Mouse (Mus musculus) heart, embryonic 10.5 days (tissue): ENCODE measurements at regions not wholly inside any gene's neighbourhood (a gene's known extent, or its start where the extent isn't known, plus 50 kb on each side); places are given as distances from the start of the nearest gene placed in this dataset.

Experiments used
- DNase-seq: peaks from one replicate; pipeline ENCODE4 v3.0.0-alpha.2; 2017; ENCODE audit warnings: low spot score
- H3K27ac ChIP-seq: fragments of 300-500 bp; sonication (generic); 2 replicates; pipeline ENCODE4 v1.5.1; 2016; ENCODE audit warnings: mild to moderate bottlenecking
- H3K27me3 ChIP-seq: fragments of 300-500 bp; sonication (generic); 2 replicates; pipeline ENCODE4 v1.6.1; 2016; ENCODE audit warnings: mild to moderate bottlenecking; ENCODE audit not compliant: poor library complexity, insufficient read depth, severe bottlenecking
- H3K36me3 ChIP-seq: fragments of 300-500 bp; sonication (generic); 2 replicates; pipeline ENCODE4 v1.6.1; 2016; ENCODE audit warnings: mild to moderate bottlenecking, moderate library complexity
- H3K4me1 ChIP-seq: fragments of 300-500 bp; sonication (generic); 2 replicates; pipeline ENCODE4 v1.6.1; 2016; ENCODE audit warnings: mild to moderate bottlenecking
- H3K4me3 ChIP-seq: fragments of 300-500 bp; sonication (generic); 2 replicates; pipeline ENCODE4 v1.5.1; 2016; ENCODE audit warnings: mild to moderate bottlenecking, moderate library complexity
- H3K9me3 ChIP-seq: fragments of 300-500 bp; sonication (generic); 2 replicates; pipeline ENCODE4 v1.6.1; 2016; ENCODE audit warnings: mild to moderate bottlenecking, moderate library complexity
- WGBS: fragments of 180-500 bp; shearing (Covaris S2); methylation state at CpG from one replicate; pipeline ENCODE4 v1.1.7; 2016; 5-methylcytosine and 5-hydroxymethylcytosine counted together

DNA sequence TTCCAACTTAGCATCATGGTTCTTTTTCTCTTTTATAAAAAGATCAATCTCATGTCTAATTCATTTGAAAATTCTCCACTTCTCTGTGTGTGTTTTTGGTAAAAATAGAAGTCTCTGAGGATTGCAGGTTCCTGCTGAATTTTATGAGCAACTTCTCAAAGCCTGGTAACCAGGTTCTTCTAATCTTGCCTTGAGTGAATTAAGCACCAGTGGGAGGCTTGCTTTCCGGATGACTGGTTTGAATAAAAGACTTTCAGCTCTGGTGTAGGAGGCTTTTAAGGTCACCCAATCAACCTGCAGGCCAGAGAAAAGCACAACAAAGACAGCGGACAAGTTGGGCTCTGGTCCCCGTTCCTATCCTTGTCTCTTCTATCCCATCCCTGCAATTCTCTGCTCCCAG is 78.3 kb upstream of the Syt6 start:
- Histone ChIP-seq H3K27ac (no peak overlapping the region), H3K36me3 (no peaks in the 10 kb centered on the region), H3K4me1 (no peaks in the 10 kb centered on the region), H3K27me3 (no peaks in the 10 kb centered on the region), H3K4me3 (no peak overlapping the region), H3K9me3 (no peaks in the 10 kb centered on the region)
- WGBS: 74% methylated on average over 3 of the region's 3 CpGs
- DNase-seq: no peak

DNA sequence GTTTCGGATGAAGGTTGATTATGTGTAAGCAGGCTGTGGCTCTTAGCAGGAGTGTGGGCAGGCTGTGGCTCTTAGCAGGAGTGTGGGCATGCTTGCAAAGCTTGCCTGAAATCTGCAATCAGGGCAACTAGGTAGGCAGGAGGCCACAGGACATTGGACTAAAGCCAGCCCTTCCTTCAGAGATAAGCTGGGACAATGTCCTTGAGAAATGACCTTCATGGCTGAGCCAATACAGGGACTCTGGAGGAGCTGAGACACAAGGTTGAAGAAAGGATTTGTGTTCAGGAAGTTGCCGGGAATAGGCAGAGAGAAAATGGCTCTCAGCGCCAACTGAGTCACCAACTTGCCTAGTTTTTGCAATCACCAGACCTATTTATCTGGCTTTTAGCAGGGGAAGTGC is 77.3 kb upstream of the Syt6 start:
- Histone ChIP-seq H3K4me1 (no peaks in the 10 kb centered on the region), H3K27ac (no peak overlapping the region), H3K36me3 (no peaks in the 10 kb centered on the region), H3K4me3 (no peak overlapping the region), H3K27me3 (no peaks in the 10 kb centered on the region), H3K9me3 (no peaks in the 10 kb centered on the region)
- WGBS: 81% methylated on average over 3 of the region's 3 CpGs
- no peak for DNase-seq

- Histone ChIP-seq H3K4me1 (no peaks in the 10 kb centered on the region), H3K4me3 (no peak overlapping the region), H3K9me3 (no peaks in the 10 kb centered on the region), H3K27ac (no peak overlapping the region), H3K36me3 (no peaks in the 10 kb centered on the region), H3K27me3 (no peaks in the 10 kb centered on the region)
- DNase-seq: no peak
- 81% methylated on average over 4 of the region's 4 CpGs for WGBS
These were observed 76.6 kb upstream of the Syt6 start for GRCm38 (mm10) chr3:103498458-103498857.

DNA sequence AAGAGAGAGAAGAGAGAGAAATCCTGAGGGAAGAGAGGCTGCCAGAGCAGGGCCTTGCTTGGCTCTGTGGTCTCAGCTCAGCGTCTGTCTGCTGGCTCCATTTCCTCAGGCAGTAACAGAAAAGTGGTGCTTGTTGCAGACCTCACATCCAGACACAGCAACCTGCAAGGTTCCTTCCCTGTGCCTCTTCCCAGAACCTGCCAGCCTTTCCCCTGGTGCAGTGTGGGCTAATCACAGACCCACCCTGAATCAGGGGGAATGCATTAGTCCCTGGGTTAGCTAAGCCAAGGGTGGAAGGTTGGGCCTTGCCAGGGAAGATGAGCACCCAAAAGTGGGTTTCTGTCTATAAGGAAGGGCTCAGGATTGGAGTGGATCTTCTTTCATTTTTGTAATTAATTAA is 75.2 kb upstream of the Syt6 start:
- Histone ChIP-seq H3K36me3 (no peaks in the 10 kb centered on the region), H3K9me3 (no peaks in the 10 kb centered on the region), H3K27me3 (no peaks in the 10 kb centered on the region), H3K4me3 (no peak overlapping the region), H3K27ac (no peak overlapping the region), H3K4me1 (no peaks in the 10 kb centered on the region)
- no peak for DNase-seq
- 81% methylated on average over 1 of the region's 1 CpGs for WGBS

DNA sequence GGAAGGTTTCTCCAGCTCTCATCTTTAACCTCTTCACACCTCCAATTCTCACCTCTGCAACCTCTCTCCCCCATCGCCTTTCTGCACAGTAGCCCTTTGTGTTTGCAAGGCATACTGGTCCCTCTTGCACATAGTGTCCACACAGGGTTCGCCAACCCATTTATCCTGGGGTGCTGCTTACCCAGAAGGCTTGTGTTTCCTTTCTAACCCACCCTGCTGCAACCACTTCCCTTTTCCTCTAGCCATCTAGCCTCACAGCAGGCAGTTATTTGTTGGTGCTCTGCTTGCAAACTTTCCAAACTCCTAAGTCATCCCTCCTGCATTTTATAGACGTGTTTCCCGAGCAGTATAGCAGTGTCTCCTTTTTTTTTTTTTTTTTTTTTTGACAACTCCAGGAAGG is 74.7 kb upstream of the Syt6 start:
- no peak for DNase-seq
- H3K9me3 ChIP-seq: no peaks in the 10 kb centered on the region
- H3K27me3 ChIP-seq: no peaks in the 10 kb centered on the region
- H3K4me3 ChIP-seq: no peak overlapping the region
- H3K27ac ChIP-seq: no peak overlapping the region
- 65% methylated on average over 4 of the region's 4 CpGs for WGBS
- H3K4me1 ChIP-seq: no peaks in the 10 kb centered on the region
- no peaks in the 10 kb centered on the region for H3K36me3 ChIP-seq

DNA sequence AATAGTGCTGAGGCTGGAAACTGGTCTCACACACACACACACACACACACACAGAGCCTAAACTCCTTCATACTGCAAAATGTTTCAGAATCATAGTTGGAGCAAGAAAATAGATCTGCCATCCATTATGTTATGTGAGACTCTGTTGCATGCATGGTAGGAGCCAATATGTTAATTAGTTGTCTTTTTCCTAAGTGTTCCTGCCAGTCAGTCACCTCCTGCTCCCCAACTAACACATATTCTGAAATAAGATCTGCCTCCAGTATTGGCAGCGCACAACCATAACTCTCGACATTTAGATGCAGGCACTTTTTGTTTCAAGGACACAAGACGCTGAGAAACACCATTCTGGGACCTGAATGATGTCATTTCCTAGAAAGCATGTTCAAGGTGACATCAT is 70.9 kb upstream of the Syt6 start:
- Histone ChIP-seq H3K4me1 (no peaks in the 10 kb centered on the region), H3K36me3 (no peaks in the 10 kb centered on the region), H3K9me3 (no peaks in the 10 kb centered on the region), H3K27me3 (no peaks in the 10 kb centered on the region), H3K4me3 (no peak overlapping the region), H3K27ac (no peak overlapping the region)
- no peak for DNase-seq
- WGBS: 79% methylated on average over 3 of the region's 3 CpGs

- H3K9me3 ChIP-seq: no peaks in the 10 kb centered on the region
- no peaks in the 10 kb centered on the region for H3K4me1 ChIP-seq
- H3K27me3 ChIP-seq: peaks cover 4% of the 10 kb centered on the region; the same call in 1 of the 2 replicates
- WGBS: 62% methylated on average over 6 of the region's 6 CpGs
- H3K4me3 ChIP-seq: no peak overlapping the region
- no peaks in the 10 kb centered on the region for H3K36me3 ChIP-seq
- no peak for DNase-seq
- no peak overlapping the region for H3K27ac ChIP-seq
These were observed 61.6 kb upstream of the Syt6 start for GRCm38 (mm10) chr3:103513411-103513810.

- Histone ChIP-seq H3K9me3 (no peaks in the 10 kb centered on the region), H3K36me3 (no peaks in the 10 kb centered on the region), H3K4me3 (no peak overlapping the region), H3K27me3 (peaks cover 4% of the 10 kb centered on the region; the same call in 1 of the 2 replicates), H3K4me1 (no peaks in the 10 kb centered on the region), H3K27ac (no peak overlapping the region)
- WGBS: 59% methylated on average over 7 of the region's 7 CpGs
- DNase-seq: no peak
These were observed 61.0 kb upstream of the Syt6 start for GRCm38 (mm10) chr3:103514061-103514460.

DNA sequence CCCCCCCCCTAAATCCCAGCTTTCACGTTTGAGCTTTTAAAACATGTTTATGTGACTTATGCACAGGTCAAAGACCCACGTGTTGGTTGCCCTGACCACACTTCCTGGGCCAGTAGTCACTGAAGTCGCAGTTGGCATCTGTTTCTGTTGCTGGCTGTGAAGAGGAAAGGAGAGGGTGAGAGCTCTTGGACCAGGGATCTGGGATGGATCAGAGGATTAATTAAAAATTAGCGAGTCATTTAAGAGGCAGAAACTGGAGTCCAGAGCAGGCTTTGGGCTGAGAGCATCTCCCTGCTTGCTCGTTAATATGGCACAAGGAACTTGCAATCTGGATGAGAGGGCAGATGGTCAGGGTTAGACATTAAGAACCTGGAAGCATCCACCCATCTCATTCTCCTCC is 59.1 kb upstream of the Syt6 start:
- no peak overlapping the region for H3K27ac ChIP-seq
- no peak overlapping the region for H3K4me3 ChIP-seq
- H3K4me1 ChIP-seq: no peaks in the 10 kb centered on the region
- 67% methylated on average over 5 of the region's 5 CpGs for WGBS
- peaks cover 4% of the 10 kb centered on the region; the same call in 1 of the 2 replicates for H3K27me3 ChIP-seq
- H3K36me3 ChIP-seq: no peaks in the 10 kb centered on the region
- no peak for DNase-seq
- no peaks in the 10 kb centered on the region for H3K9me3 ChIP-seq

GRCm38 (mm10) chr3:103517376-103518304 is 57.4 kb upstream of the Syt6 start:
- Histone ChIP-seq H3K36me3 (no peaks in the 10 kb centered on the region), H3K4me1 (no peaks in the 10 kb centered on the region), H3K4me3 (no peak overlapping the region), H3K9me3 (no peaks in the 10 kb centered on the region), H3K27ac (no peak overlapping the region), H3K27me3 (peaks cover 4% of the 10 kb centered on the region; the same call in 1 of the 2 replicates)
- WGBS: 73% methylated on average over 8 of the region's 8 CpGs
- DNase-seq: no peak

GRCm38 (mm10) chr3:103518624-103519023 is 56.4 kb upstream of the Syt6 start:
- H3K36me3 ChIP-seq: no peaks in the 10 kb centered on the region
- no peak for DNase-seq
- peaks cover 4% of the 10 kb centered on the region; the same call in 1 of the 2 replicates for H3K27me3 ChIP-seq
- WGBS: 85% methylated on average over 2 of the region's 2 CpGs
- no peak overlapping the region for H3K4me3 ChIP-seq
- H3K4me1 ChIP-seq: no peaks in the 10 kb centered on the region
- H3K9me3 ChIP-seq: no peaks in the 10 kb centered on the region
- no peak overlapping the region for H3K27ac ChIP-seq
